Mouse (Mus musculus) layer of hippocampus, adult 8-10 months (tissue): Measurements from ENCODE around the gene Tes3-ps. TPM values are rescaled to one million over a fixed set of nuclear protein-coding genes. Genes with fewer than 3 reads are reported as not detected.
A peak's percentile ranks its signal among the peaks of the same experiment; 100 is the strongest.

ENCODE experiments used
- DNase-seq, 2 experiments: peaks; one replicate each; pipeline ENCODE4 v3.0.0; 2022; ENCODE audit warnings: low spot score in 2 of 2
- total RNA-seq, 4 experiments: library from RNA; stranded (reverse); gene quantifications; 2 replicates each; pipeline ENCODE4 v1.2.4; 2022

Gene Tes3-ps
- total RNA-seq = 1 to 10 TPM in 3 of 4 experiments, under 1 TPM in 1; 0.79 to 2.0 (median 1.8) TPM

DNA sequence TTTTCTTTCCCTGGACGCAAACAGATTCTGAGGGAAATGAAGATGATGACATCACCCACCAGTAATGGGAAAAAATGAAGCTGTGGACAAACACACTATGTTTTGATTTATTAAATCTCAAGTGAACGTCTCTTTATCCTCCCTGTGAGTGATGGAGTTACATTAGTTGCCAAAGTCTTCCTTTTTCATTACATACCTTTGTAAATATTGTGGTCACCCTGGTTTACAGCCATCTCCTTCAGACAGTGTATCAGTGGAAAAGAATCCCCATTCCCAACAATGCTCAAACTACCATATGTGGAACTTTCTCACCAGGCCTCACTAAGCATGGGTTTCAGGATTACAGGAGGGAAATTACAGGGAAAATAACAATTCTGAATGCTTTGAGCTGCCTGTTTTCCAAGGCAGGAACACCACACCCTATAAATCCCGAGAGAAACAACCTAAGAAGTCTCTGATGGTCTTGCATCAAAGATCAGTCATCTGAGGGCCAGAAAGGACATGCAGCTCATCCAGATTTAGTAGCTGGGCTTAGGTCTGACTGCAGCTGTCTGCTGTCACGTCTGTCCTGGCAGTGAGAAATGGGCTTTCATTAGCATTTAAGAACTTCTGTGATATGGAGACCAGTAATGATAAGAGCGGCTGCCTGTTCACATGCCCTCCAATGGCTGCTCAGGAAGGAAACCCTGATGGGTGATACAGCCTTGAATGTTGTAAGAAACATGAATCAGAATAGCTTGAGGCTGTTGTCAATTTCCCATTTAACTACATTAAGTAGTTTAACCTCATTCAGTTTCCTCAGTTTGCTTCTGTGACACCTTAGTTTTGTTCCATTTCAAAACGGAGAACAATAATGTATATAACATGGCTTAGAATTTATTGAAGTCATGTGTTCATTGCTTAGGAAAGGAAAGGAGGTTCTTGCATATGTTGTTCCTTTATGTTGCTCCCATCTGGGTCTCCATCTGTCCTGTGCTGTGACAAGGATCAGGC lies at the start of gene Tes3-ps:
TSS of gene Tes3-ps (plus strand) at position 943 of the 993 bp plus-strand sequence.
- no peak for DNase-seq

DNA sequence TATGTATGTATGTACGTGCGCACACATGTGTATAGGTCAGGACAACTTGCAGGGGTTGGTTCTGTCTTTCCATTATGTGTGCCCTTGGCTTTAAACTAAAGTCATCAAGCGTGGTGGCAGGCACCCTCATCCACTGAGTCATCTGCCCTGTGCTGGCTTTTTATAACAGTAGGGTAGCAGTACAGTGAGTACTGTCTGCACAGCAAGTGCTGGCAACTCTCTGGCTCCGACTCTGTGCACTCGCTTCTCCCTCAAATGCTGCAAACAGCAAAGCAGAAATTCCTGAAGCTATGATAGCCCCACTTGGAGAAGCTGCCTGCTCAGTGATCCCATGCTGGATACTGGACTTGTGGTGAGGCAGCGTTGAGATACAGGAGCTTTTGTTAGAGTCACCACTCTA lies 48.7 kb upstream of the Tes3-ps start:
- peak; percentile 38 to 57 for DNase-seq

DNA sequence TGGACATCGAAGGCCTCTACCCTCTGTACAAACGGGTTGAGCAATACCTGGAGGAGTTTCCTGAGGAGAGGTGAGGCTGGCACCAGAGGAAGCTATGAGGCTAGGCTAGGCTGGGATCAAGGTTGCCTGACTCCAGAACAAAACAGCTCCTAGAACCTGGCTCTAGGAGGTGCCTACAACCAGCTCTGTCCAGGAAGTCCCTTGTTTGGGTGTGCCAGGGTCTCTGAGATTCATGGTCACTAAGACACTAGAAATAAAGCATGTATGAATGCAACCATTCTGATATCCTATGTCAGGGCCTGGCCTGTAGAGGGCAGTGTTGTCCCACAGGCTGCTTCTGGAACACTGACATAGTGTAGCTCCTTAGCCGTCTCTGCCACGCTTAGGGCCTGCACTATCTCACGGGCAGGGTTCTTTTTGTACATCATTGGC lies 43.8 kb upstream of the Tes3-ps start:
- DNase-seq = peak; percentile 71 to 83

DNA sequence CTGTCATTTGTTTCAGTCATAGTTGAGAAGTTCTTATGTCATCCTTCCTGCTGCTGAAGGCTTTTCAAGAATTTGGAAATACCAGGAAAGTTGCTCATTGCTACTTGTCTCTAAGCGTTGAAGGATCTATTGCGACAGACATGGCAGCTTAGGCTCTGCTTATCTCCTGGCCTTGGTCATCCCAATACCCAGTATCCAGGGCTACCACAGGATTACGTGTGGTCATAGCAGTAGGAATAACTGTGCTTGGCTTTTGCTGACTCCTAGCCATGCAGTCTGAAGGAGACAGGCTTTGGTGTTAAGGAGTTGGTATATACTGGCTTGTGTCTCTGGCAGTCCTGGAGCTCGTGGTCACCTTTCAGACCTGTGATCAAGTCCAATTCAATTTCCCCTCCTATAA lies 32.8 kb upstream of the Tes3-ps start:
- no peak for DNase-seq

DNA sequence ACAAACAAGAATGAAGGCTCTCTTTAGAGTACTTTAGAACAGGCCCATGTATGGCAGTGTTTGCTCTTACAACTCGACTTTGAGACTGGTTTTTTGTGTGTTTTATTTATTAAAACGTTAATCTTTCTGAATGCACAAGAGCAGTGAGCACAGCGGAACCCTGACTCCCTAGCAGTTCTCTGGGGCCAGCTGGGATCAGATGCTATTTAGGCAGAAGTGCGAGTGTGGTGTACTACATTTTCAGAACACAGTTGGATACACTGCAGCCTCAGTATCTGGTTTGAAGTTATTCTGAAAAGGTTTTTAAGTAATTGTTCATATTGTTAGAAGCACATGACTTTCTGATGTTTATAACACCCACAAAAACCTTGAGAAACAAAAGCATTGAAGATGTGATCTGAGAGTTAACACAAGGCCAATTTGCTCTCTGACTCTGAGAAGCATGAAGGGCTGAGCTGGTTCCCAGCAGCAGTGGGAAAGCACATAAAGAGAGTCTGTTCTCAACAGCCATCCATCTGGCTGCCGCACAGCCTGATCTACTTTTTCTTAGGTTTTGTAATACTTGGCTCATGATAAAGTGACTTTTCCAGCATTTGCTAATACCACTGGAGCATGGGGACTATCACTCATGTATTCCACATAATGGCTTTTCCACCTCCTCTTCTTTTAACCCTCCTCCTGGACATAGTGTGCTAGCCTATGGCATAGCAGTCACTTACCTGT lies 32.3 kb upstream of the Tes3-ps start:
- DNase-seq = peak; percentile 73 to 75

DNA sequence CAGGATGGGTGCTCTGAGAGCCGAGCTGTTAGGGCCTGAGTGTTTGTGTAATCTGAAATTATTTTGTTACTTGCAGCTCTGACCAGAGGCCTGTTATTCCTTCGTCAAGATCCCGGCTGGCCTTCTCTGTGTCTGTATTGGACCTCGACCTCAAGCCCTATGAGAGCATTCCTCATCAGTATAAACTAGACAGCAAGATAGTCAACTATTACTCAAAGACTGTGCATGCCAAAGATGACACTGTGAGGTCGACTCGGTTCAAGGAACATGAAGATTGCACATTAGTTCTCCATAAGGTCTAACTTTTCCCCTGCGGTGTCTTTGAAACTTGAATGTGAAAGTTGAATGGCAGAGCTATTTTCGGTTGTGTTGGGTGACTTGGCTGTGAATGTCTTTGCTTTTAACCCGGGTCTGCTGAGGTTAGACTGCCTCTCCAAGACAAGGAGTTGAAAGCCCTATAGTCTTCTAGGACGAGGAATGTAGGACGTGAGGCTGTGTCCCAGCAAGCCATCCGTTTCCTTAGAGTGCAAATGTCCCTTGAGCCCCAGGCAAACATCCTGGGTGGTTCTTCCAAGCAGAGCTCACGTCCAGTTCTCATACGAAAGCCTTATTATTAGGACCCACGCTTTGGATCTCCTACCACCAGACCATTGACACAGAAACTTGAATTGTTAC lies 31.5 kb upstream of the Tes3-ps start:
- no peak for DNase-seq

DNA sequence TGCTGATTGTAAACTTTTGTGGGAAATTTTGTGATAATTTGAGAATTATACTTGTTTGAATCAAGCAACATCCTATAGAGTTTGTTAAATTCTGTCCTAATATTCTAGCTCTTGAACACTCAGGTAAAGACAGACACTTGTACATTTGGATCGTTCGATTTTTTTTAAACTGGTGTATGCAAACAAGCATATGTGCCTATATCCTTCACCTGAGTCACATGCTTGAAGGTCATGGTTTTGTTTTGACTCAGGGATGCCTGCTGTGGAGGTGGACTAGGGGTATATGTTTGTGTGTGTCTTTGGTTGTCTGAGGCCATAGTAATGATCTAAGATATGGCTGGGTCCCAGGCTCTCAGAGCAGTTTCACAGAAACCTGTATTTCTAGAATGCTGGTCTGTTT lies 30.2 kb upstream of the Tes3-ps start:
- DNase-seq = no peak

DNA sequence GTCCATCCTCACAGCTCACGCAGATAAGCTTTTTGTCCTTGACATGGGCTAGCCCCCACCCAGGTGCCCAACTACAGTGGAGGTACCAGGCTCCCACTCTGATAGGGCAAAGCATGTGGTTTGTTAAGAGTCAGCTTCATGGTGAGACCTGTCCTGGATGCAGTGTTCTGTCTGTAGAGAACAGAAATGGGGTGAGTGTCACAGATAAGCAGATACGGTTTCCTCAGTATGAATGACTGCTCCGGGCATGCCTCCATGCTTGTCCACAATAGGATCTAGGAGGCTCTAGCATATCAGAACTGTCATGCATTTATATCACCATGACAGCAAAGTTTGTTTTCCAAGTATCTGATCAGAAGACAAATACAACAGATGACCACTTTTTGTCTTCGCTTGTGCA lies 27.2 kb upstream of the Tes3-ps start:
- no peak for DNase-seq

DNA sequence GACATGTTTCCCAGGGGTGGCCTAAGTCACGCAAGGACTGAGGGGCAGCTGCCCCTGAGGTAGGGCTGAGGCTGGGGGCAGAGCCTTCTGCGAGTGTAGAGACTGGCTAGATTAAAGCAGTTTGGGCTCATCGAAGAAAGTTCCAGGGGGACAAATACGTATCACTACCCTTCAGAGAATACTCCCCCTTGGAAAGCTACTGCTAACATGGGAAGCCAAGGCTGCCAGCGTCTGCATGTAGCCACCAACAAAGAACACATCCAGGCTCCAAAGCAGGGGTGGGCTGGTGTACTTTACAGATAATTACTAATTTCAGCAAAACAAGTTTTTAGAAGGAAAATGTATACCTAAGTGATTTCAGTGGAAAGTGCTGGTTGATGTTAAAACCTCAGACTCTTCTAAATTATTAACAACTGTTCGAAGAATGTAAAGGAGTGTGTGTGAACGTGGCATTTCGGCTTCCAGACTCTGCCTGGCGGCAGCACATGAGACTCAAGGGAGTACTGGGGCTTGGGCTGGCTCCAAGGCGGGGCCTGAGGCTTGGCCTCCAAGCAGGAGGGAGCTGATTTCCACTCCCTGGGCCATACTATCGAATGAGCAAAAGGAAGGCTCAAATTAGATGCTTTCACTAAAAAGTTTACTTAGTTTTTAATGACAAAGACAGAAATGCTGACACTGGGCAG lies 26.6 kb upstream of the Tes3-ps start:
- no peak for DNase-seq

DNA sequence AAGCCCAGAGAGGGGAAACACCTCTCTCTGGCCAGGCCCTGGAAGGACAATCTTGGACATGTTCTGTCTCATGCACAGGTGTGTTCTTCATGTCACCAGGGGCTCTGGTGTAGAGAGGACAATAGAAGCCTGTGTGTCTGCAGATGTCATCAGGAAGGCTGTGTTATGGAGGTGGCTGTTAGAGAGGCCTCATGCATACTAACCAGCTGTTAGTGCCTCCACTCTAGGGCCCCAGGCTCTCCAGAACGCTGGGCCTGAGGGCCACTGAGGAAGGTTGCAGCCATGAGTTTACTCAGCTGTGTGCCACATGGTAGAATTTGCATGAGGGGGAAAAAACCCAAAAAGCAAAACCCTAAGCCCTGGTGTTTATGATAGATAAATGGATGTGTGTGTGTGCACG lies 25.5 kb upstream of the Tes3-ps start:
- DNase-seq = no peak

DNA sequence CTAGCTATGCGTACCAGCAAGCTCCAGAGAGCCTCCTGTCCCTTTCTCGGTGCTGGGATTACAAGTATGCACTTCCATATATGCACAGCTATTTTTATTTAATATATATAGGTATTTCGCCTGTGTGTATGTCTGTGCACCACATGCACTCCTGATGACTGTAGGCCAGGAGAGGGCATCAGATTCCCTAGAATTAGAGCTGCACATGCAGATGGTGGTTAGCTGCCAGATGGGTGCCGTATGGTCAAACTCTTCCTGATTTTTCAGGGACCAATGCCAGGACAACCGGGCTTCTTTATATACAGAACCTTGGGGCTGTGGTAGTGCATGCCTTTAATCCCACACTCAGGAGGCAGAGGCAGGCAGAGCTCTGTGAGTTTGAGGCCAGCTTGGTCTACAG lies 24.1 kb upstream of the Tes3-ps start:
- DNase-seq = peak in 1 of 2 experiments; percentile 57

DNA sequence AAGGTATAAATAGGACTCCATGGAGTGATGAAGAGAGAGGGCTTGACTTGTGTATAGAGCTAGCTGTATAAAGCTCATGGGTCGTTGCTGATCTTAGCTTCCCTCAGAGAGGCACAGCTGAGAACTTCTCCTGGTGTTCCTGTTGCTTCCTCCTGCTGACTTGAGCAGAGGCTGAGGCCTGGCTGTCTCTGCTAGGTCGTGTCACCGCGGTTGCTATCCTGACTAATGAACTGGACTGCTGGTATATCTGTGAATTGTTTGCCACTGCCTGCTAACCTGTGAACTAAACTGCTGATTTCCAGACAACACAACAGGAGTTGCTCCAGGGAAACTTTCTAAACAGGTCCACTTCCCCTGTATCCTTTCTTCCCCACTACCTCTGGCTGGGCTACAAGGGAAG lies 22.8 kb upstream of the Tes3-ps start:
- no peak for DNase-seq

DNA sequence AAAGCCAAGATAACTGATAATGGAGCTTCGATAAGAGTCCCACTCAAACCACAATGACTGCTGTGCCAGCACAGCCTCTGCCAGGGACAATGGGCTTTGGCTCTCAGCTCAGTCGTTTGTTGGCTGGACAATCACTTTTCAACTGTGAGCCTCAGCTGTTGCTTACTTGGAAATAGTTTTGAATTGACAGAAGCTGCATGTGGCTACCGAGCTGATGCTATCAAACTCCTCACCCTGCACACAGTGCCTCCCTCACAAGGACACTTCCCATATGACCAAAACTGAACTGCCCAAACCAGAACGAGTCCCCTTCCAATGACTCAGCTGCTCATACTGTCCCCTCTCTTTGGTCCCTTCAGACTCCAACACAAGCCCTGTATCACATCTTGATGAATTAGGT lies 22.3 kb upstream of the Tes3-ps start:
- no peak for DNase-seq

DNA sequence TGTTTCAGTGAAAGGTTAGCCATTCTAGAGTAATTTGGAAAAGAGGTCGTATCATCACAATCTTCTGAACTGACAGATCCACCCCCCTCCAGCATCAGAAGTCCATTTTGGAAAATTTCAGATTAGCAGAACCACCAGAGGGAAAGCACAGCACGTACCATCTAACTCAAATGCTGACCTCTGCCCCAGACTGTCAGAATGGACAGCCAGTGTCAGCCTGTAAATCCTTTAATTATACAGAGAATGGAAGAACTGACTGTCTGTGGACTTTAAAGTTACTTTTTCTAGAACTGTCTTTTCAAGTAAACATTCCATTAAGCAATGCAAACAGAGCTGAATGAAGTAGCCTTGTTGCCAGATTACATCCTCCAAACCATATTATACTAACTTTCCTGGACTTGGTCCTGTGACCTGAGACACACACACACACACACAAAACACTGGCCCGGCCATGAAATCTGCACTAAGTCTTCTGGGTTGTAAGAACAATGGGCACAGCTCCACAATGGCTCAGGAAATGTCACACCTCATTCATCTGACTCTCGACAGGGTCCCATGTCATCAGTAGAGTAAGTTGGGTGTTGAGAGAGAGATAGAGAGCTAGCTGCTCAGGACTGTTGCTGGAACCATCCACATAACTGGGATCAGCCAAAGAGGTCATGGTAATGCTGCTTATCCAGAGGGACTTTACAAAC lies 21.0 kb upstream of the Tes3-ps start:
- no peak for DNase-seq

DNA sequence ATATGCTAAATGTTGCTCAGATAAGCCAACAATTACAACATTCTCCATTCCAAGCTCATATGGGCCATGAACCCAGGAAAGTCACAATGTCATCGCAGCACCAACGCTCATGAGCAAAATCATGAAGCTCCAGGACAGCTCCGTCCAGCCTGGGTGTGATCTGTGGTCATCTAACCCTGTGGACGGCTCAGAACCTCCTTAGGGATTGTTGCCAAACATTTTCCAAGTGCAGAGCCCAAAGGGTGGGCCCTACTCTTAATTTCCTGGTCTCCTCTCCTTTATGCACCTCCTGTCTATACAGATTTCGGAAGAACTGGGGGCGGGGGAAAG lies 20.5 kb upstream of the Tes3-ps start:
- no peak for DNase-seq

DNA sequence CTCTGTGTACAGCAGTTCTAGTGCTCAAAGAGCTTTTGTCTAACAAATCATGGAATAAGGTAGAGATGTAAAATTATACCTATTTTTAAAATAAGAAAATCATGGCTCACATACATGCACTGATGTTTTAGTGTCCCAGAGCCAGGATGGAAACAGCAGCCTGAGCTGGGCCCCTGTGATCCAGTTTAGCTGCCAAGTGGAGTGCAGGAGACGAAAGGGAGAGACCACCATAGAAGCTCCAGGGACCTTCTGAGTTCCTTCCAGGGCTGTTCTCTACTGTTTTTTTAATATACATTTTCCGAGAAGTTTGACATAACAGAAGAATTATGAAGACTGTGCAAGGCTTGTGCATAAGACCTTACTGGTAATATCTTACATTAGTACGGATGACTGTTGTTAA lies 15.2 kb upstream of the Tes3-ps start:
- no peak for DNase-seq

DNA sequence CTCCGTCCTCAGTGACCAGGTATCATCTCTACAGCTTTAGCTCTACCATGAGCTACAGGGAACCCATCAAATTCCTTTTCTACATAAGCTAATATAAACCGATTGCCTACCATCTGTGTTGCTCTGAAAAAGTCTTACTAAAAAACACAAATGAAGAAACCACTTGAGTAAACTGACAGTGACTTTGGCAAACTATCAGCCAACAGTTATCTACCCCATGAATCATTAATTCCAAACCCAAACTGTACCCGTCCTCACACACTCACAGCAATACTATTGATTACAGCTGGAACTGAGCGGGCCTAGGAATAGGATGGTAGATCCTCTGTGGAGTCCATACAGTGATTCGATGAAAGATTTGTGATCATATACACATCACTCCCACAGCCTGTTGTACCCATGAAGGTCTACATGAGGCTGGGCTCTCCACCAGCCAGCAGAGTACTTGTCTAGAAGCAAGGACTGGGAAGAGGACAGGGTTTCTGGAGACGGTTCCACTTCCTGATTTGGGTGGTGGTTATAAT lies 14.2 kb upstream of the Tes3-ps start:
- no peak for DNase-seq

DNA sequence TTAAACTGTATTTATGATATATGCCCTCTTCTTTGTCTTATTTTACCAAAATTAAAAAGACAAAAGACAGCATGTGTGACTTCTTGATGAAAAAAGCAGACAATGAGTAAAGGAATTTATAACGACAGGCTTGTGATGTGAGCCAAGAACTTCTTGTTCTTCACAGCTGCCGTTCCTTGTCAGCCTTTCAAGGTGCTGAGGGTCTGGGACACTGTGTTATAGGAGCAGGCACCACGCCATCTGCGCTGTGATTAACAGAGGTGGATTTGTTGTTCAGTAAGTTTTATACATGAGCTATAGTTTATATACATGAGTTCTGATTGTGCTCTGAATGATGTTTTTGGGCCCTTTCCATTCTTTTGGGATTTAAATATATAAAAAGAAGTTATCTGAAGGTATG lies 13.7 kb upstream of the Tes3-ps start:
- no peak for DNase-seq

DNA sequence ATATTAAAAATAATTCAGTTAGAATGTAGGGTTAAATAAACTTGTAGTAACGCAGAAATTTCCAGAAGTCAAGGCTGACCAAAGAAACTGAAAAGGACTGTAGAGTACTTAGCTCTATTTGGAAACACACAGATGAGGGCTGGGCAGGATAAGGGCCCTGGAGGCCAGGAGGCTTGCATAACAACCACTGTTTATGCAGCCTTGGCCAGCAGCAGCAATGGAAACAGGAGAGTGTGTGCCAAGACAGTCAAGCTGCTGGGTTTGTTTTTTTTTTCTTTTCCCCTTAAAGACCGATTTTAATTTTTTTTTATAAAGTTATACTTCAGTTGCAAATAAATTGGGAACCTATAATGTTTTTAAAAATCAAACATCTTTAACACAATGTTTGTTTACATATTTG lies 13.1 kb upstream of the Tes3-ps start:
- DNase-seq = peak in 1 of 2 experiments; percentile 53

DNA sequence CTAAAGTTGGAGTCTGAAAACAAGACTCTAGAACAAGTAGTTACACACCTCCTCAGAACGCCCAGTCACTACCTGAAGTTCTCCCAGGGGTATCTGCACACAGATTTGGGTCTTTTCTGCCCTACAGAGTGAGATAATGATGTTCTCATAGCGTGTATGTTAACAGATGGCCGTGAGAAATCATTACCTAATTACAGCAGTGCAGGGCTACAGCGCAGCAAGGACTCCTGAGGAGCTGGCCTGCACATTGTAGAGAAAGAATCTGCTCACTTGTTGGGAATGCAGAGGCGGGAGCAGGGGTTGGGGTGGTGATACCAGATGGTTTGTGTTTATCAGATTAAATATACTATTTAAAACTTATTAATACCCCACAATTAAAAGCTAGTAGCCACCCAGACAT lies 12.6 kb upstream of the Tes3-ps start:
- DNase-seq = peak; percentile 42 to 62

DNA sequence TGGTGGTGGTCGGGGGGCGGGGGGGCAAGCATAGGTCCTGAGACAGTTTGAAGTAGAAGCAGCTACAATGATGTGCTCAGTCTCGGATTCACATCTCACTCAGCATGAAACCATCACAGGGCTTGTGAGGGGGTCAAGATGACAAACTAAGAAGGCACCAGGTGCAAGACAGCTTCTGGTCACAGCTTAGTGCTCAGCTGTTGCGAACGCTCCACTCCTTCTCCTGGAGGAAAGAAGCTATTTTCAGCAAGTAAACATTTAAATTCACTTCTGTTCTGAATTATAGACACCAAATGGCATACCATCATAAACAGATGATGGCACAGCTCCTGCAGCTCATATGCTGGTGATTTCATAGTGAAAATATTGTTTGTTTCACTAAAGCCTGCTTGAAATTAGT lies 7.7 kb upstream of the Tes3-ps start:
- no peak for DNase-seq
